21 mouse cellular contexts compared by ENCODE assay signal in the genomic region with DNA sequence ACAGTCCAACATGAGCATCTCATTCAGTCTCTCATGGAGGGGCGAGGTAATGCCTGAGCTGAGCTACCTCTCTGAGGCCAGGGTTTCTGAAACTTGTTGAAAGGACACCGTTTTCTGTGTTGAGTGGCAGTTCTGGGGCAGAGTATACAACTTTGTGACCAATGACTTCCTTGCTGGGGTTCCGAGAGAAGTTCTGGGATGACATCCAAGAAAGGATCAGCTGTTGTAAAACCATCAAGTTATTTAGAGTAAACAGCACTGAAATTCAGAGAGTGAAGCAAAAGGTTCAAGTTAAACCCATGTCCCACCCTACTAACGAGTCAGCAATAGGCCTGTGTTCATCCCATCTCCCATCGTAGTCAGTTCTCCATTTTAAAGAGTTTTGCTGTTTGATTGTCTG.
DNase-seq lines count a peak whose midpoint lies in the region; ATAC-seq and TF ChIP-seq lines count a peak whose summit lies in the region.
"Had no signal": no experiment of that assay in that cellular context is flagged by ENCODE, and none has a peak within 500 bp of the region (broad histone marks: within the 10 kb centered on the region; RNA-seq: fewer than 3 reads in every experiment).

No protein-coding gene starts in this region.

- TF ChIP-seq CTCF in liver, adult 2 months (IDR thresholded peaks at IDR 0.05; ENCODE audit: low read depth, low read length) = no peak
- TF ChIP-seq CTCF in liver, postnatal 0 days (IDR thresholded peaks at IDR 0.05; ENCODE audit: low read depth) = no peak

- 0 out of 2 replicates have a peak overlapping the region, but pooled peaks have one; percentile 6 for H3K27ac ChIP-seq in kidney, embryonic 15.5 days
- H3K27ac ChIP-seq in liver, adult 2 months (replicated peaks; ENCODE audit: insufficient read depth, low read depth, low read length) = no peak overlapping the region
- no peak overlapping the region for H3K27ac ChIP-seq in liver, postnatal 0 days (ENCODE audit: low read depth)
- H3K27ac ChIP-seq: embryonic facial prominence, embryonic 15.5 days; forebrain, embryonic 10.5 days; heart, embryonic 10.5 days had no signal

- H3K9ac ChIP-seq in kidney, embryonic 15.5 days = no peak overlapping the region
- H3K9ac ChIP-seq in liver, adult 2 months (ENCODE audit: low read depth, low read length) = no peak overlapping the region
- no peak overlapping the region for H3K9ac ChIP-seq in liver, postnatal 0 days (replicated peaks)
- H3K9ac ChIP-seq: embryonic facial prominence, embryonic 15.5 days; hindbrain, embryonic 14.5 days had no signal

- 69% methylated on average over 5 of the region's 5 CpGs for WGBS in kidney, embryonic 15.5 days
- WGBS in liver, adult 2 months = 44% methylated on average over 5 of the region's 5 CpGs
- 64% methylated on average over 5 of the region's 5 CpGs for WGBS in liver, postnatal 0 days (ENCODE audit: insufficient replicate concordance)

- peaks cover 36% of the 10 kb centered on the region for H3K4me1 ChIP-seq in kidney, embryonic 15.5 days
- peaks cover 8% of the 10 kb centered on the region for H3K4me1 ChIP-seq in liver, adult 2 months (ENCODE audit: control insufficient read depth, insufficient read depth, low read length)
- peaks cover 16% of the 10 kb centered on the region; the same call in 1 of the 2 replicates for H3K4me1 ChIP-seq in liver, postnatal 0 days (ENCODE audit: insufficient read depth)
- H3K4me1 ChIP-seq: embryonic facial prominence, embryonic 15.5 days had no signal

- no peaks in the 10 kb centered on the region for H3K36me3 ChIP-seq in kidney, embryonic 15.5 days
- no peaks in the 10 kb centered on the region for H3K36me3 ChIP-seq in liver, adult 2 months (ENCODE audit: control insufficient read depth, insufficient read depth, low read length)
- H3K36me3 ChIP-seq in liver, postnatal 0 days (replicated peaks; ENCODE audit: insufficient read depth, low read length) = no peaks in the 10 kb centered on the region
- H3K36me3 ChIP-seq: embryonic facial prominence, embryonic 15.5 days; forebrain, embryonic 10.5 days; heart, embryonic 10.5 days had no signal

- no peak overlapping the region for H3K4me3 ChIP-seq in kidney, embryonic 15.5 days (replicated peaks)
- H3K4me3 ChIP-seq in liver, adult 2 months (ENCODE audit: insufficient read depth, low read depth, low read length) = no peak overlapping the region
- H3K4me3 ChIP-seq in liver, postnatal 0 days (ENCODE audit: low read depth, low read length) = no peak overlapping the region
- H3K4me3 ChIP-seq: embryonic facial prominence, embryonic 15.5 days; erythroblast, embryonic 14.5 days; forebrain, embryonic 10.5 days; heart, embryonic 10.5 days had no signal

- no peak for TF ChIP-seq EP300 in liver, postnatal 0 days (IDR thresholded peaks at IDR 0.05; ENCODE audit: low read depth)

- no peaks in the 10 kb centered on the region for H3K27me3 ChIP-seq in kidney, embryonic 15.5 days
- H3K27me3 ChIP-seq in liver, adult 2 months (ENCODE audit: control insufficient read depth, insufficient read depth, low read length) = no peaks in the 10 kb centered on the region
- H3K27me3 ChIP-seq in liver, postnatal 0 days (ENCODE audit: insufficient read depth, low read length) = no peaks in the 10 kb centered on the region
- H3K27me3 ChIP-seq: embryonic facial prominence, embryonic 15.5 days had no signal

- peak; percentile 27 for DNase-seq in heart, adult 11 months
- DNase-seq in heart, postnatal 10 days = no peak
- no peak for DNase-seq in kidney, postnatal 25 days
- peak; percentile 64 for DNase-seq in liver, adult 2 months (ENCODE audit: extremely low read depth, low read depth, low spot score)
- DNase-seq in liver, postnatal 0 days = no peak
- peak; percentile 91 for DNase-seq in adipocyte (ENCODE audit: low spot score)
- DNase-seq: adrenal gland, postnatal 10 days; cerebellum, adult 11 months; cerebellum, adult 8-10 months; cerebellum, postnatal 14 days; gastrocnemius, postnatal 36 days; heart, adult 18-20 months; heart, postnatal 14 days had no signal

- H3K4me2 ChIP-seq in kidney, embryonic 15.5 days = no peak overlapping the region
- no peak overlapping the region for H3K4me2 ChIP-seq in liver, postnatal 0 days (ENCODE audit: low read depth, low read length)
- H3K4me2 ChIP-seq: embryonic facial prominence, embryonic 15.5 days; hindbrain, embryonic 14.5 days had no signal

- no peak for ATAC-seq in kidney, embryonic 15.5 days (replicated peaks; ENCODE audit: low FRiP score)
- ATAC-seq in liver, postnatal 0 days = no peak
- ATAC-seq: CD4-positive, CD25-positive, alpha-beta regulatory T cell, adult 4 months had no signal

- no peaks in the 10 kb centered on the region for H3K9me3 ChIP-seq in kidney, embryonic 15.5 days (replicated peaks)
- no peaks in the 10 kb centered on the region for H3K9me3 ChIP-seq in liver, postnatal 0 days (ENCODE audit: low read length)
- H3K9me3 ChIP-seq: embryonic facial prominence, embryonic 15.5 days; forebrain, embryonic 10.5 days; G1E; heart, embryonic 10.5 days had no signal

- TF ChIP-seq POLR2A in liver, adult 2 months (IDR thresholded peaks at IDR 0.05; ENCODE audit: extremely low read depth, insufficient read depth, low read length) = no peak

- intact Hi-C loops in heart, postnatal 10 days (cut with DNase I) = no loop called here

- no peaks in the 10 kb centered on the region for H3K79me2 ChIP-seq in liver, adult 2 months (ENCODE audit: control insufficient read depth, insufficient read depth, low read length)

Comparison
In these comparisons a context has a peak if more than half of its experiments do, and no peak if none do; other contexts are left out.
1. DNase-seq: peak in heart, adult 11 months (single experiment), liver, adult 2 months (single experiment) and adipocyte (single experiment); none in heart, postnatal 10 days (0 of 2), kidney, postnatal 25 days (0 of 2) and liver, postnatal 0 days (single experiment).